Mouse (Mus musculus) splenic B cell, adult 2 months (primary cell): ENCODE results near the gene Traf1.

Experiments used
- DNase-seq: peaks from one replicate; pipeline ENCODE4 v3.0.0-alpha.2; 2011; ENCODE audit warnings: low read depth, low spot score
- H3K27me3 ChIP-seq: 2 replicates; pipeline ENCODE4 v1.6.1; 2012; ENCODE audit warnings: mild to moderate bottlenecking, low read length, moderate library complexity, mixed read lengths; ENCODE audit not compliant: control insufficient read depth, poor library complexity, insufficient read depth, severe bottlenecking
- H3K36me3 ChIP-seq: 2 replicates; pipeline ENCODE4 v1.6.1; 2012; ENCODE audit warnings: mild to moderate bottlenecking, low read length, moderate library complexity, mixed read lengths; ENCODE audit not compliant: control insufficient read depth, poor library complexity, insufficient read depth, severe bottlenecking

Gene Traf1

GRCm38 (mm10) chr2:34976945-34977658 is 15.5 kb upstream of the Traf1 start:
- no peaks in the 10 kb centered on the region for H3K27me3 ChIP-seq
- DNase-seq = peak; percentile 92
- H3K36me3 ChIP-seq = no peaks in the 10 kb centered on the region

GRCm38 (mm10) chr2:34976447-34976846 is 14.9 kb upstream of the Traf1 start:
- H3K36me3 ChIP-seq = no peaks in the 10 kb centered on the region
- DNase-seq = peak; percentile 71
- no peaks in the 10 kb centered on the region for H3K27me3 ChIP-seq

GRCm38 (mm10) chr2:34973087-34973486 is 11.5 kb upstream of the Traf1 start:
- no peak for DNase-seq
- Histone ChIP-seq H3K36me3 (no peaks in the 10 kb centered on the region), H3K27me3 (no peaks in the 10 kb centered on the region)

GRCm38 (mm10) chr2:34971080-34971888 is 9.7 kb upstream of the Traf1 start:
- no peak for DNase-seq
- Histone ChIP-seq H3K36me3 (no peaks in the 10 kb centered on the region), H3K27me3 (no peaks in the 10 kb centered on the region)

GRCm38 (mm10) chr2:34970092-34970750 is 8.6 kb upstream of the Traf1 start:
- Histone ChIP-seq H3K27me3 (no peaks in the 10 kb centered on the region), H3K36me3 (no peaks in the 10 kb centered on the region)
- peak; percentile 73 for DNase-seq

GRCm38 (mm10) chr2:34969166-34969565 is 7.6 kb upstream of the Traf1 start:
- DNase-seq = no peak
- no peaks in the 10 kb centered on the region for H3K36me3 ChIP-seq
- no peaks in the 10 kb centered on the region for H3K27me3 ChIP-seq

GRCm38 (mm10) chr2:34966243-34966934 is 4.8 kb upstream of the Traf1 start:
- no peaks in the 10 kb centered on the region for H3K27me3 ChIP-seq
- no peak for DNase-seq
- H3K36me3 ChIP-seq = no peaks in the 10 kb centered on the region

- H3K27me3 ChIP-seq = no peaks in the 10 kb centered on the region
- no peaks in the 10 kb centered on the region for H3K36me3 ChIP-seq
- peak; percentile 36 for DNase-seq
Observed at GRCm38 (mm10) chr2:34965806-34966205, 4.2 kb upstream of the Traf1 start.

GRCm38 (mm10) chr2:34965293-34965692 is 3.7 kb upstream of the Traf1 start:
- Histone ChIP-seq H3K36me3 (no peaks in the 10 kb centered on the region), H3K27me3 (no peaks in the 10 kb centered on the region)
- DNase-seq = peak; percentile 77

- H3K27me3 ChIP-seq = no peaks in the 10 kb centered on the region
- H3K36me3 ChIP-seq = no peaks in the 10 kb centered on the region
- no peak for DNase-seq
Observed at GRCm38 (mm10) chr2:34964651-34965050, 3.1 kb upstream of the Traf1 start.

- no peak for DNase-seq
- Histone ChIP-seq H3K27me3 (no peaks in the 10 kb centered on the region), H3K36me3 (no peaks in the 10 kb centered on the region; the same call in 1 of the 2 replicates)
Observed at GRCm38 (mm10) chr2:34964230-34964629, 2.7 kb upstream of the Traf1 start.

GRCm38 (mm10) chr2:34963371-34963956 is 1.9 kb upstream of the Traf1 start:
- peak; percentile 98 for DNase-seq
- no peaks in the 10 kb centered on the region; the same call in 1 of the 2 replicates for H3K36me3 ChIP-seq
- no peaks in the 10 kb centered on the region for H3K27me3 ChIP-seq

GRCm38 (mm10) chr2:34962893-34963292 is 1.3 kb upstream of the Traf1 start:
- peak; percentile 90 for DNase-seq
- Histone ChIP-seq H3K36me3 (no peaks in the 10 kb centered on the region; the same call in 1 of the 2 replicates), H3K27me3 (no peaks in the 10 kb centered on the region)

GRCm38 (mm10) chr2:34962211-34962610 is 639 bp upstream of the Traf1 start:
- no peaks in the 10 kb centered on the region for H3K27me3 ChIP-seq
- H3K36me3 ChIP-seq = no peaks in the 10 kb centered on the region; the same call in none of the 2 replicates
- DNase-seq = peak; percentile 40
